Mouse (Mus musculus) embryonic stem cell, embryonic (primary cell): Measurements from ENCODE around the gene Fbp1.

Experiments used
- CTCF ChIA-PET, 4 experiments: fragments of 300-600 bp in 2 of 4; fragments of 350-600 bp in 2 of 4; sonication (Branson Sonifier 250); formaldehyde crosslinking; loops; one replicate each; lab custom pipeline; 2022; ENCODE audit warnings: inconsistent platforms in 2 of 4; lab: Charles Lee
- POLR2A ChIA-PET, 4 experiments: fragments of 300-600 bp in 2 of 4; fragments of 350-600 bp in 2 of 4; sonication (Branson Sonifier 250); formaldehyde crosslinking; loops; one replicate each; lab custom pipeline; 2022; ENCODE audit warnings: antibody characterized with exemption in 4 of 4, inconsistent platforms in 1 of 4; lab: Charles Lee

Fbp1 gene

GRCm38 (mm10) chr13:62897927-62898646, 10.0 kb upstream of the Fbp1 start:
- POLR2A ChIA-PET, result no interaction called here
- CTCF ChIA-PET, result no interaction called here

- ChIA-PET CTCF (interaction anchor here in 1 of 4 experiments (0.7 kb wide), 1 partner anchor 24 kb away, joined by 5 read pairs; no protein-coding TSS in a partner anchor), POLR2A (interaction anchor here in 1 of 4 experiments (0.6 kb wide), 1 partner anchor 411 kb away, joined by 3 read pairs; no protein-coding TSS in a partner anchor)
These were observed 5.2 kb upstream of the Fbp1 start for GRCm38 (mm10) chr13:62893044-62893842.

GRCm38 (mm10) chr13:62889311-62889710, 1.2 kb upstream of the Fbp1 start:
- POLR2A ChIA-PET, result interaction anchor here in 1 of 4 experiments (1.5 to 1.7 kb wide), 2 partner anchors 9 to 13 kb away, joined by 4 to 7 read pairs; no protein-coding TSS in a partner anchor

GRCm38 (mm10) chr13:62884536-62884935, 3.5 kb downstream of the Fbp1 start:
- ChIA-PET POLR2A (no interaction called here), CTCF (interaction anchor here in 1 of 4 experiments (0.5 kb wide), 1 partner anchor 35 kb away, joined by 3 read pairs; no protein-coding TSS in a partner anchor)

More at GRCm38 (mm10) chr13:62889311-62889710, 1.2 kb upstream of the Fbp1 start:
- CTCF ChIA-PET, result no interaction called here

DNA sequence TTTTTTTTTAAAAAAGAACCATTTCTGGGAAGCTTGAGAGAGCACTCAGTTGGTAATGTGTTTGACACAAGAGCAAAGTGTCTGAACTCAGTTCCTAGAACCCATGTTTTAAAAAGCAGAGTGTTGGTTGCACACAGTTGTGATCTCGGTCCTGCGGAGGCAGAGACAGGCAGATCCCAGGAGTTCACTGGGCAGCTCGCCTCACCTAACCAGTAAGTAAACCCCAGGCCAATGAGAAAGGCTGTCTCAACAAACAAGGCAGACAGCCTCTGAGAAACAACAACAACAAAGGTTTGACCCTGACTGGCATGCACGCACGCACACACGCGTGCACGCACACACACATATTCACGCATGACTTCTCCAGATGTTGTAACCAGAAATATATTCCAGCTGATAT, 4.2 kb downstream of the Fbp1 start:
- CTCF ChIA-PET, result interaction anchor here in 1 of 4 experiments (0.5 kb wide), 1 partner anchor 36 kb away, joined by 3 read pairs; no protein-coding TSS in a partner anchor

DNA sequence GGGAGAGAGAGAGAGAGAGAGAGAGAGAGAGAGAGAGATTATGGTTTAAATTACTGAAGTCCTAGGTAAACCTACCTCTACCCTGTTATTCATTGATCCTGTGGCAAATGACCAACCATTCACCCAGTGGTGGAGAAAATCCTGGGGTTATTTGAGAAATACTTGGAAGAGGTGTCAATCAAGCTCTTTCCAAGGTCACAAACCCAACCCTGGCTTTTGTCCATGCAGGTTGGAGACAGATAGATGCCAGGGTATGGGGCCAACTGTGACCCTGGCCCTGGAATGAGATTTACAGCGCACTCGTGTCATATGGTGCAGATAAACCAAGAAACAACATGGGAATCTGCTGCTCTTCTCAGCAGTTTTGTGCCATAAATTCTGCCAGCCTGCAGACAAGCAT, 4.6 kb downstream of the Fbp1 start:
- ChIA-PET POLR2A (interaction anchor here in 1 of 4 experiments (1.1 kb wide), 1 partner anchor 22 kb away, joined by 3 read pairs; no protein-coding TSS in a partner anchor), CTCF (no interaction called here)

More for the DNA sequence above, 4.2 kb downstream of the Fbp1 start:
- POLR2A ChIA-PET, result no interaction called here

GRCm38 (mm10) chr13:62882856-62883255, 5.2 kb downstream of the Fbp1 start:
- POLR2A ChIA-PET, result interaction anchor here in 1 of 4 experiments (1.1 kb wide), 1 partner anchor 22 kb away, joined by 3 read pairs; no protein-coding TSS in a partner anchor

DNA sequence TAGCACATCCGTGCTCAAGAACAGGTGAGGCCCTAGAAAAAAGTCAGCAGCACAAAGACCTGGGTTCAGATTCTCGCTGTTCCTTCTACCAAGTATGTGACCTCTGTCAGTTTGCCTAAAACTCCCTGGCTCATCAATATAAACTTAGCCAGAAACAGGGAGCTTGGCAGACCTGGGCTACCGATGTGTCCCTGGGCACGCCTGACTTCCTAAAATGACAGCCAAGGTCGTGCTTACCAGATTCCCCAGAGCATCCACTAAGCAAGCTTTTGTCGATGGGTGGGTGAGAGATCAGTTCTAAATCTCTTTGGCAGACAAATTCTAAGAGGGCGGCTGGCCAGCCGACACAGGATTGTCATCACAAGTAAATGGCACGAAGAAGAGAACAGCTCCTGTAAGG, 6.7 kb downstream of the Fbp1 start:
- ChIA-PET POLR2A (interaction anchor here in 1 of 4 experiments (2.3 kb wide), 1 partner anchor 8 kb away, joined by 7 read pairs; the partner anchor contains the start of gene Fbp1), CTCF (interaction anchor here in 2 of 4 experiments (0.7 to 1.7 kb wide), 2 partner anchors 475 to 705 kb away, joined by 4 to 11 read pairs; no protein-coding TSS in a partner anchor)

More at GRCm38 (mm10) chr13:62882856-62883255, 5.2 kb downstream of the Fbp1 start:
- CTCF ChIA-PET, result no interaction called here

DNA sequence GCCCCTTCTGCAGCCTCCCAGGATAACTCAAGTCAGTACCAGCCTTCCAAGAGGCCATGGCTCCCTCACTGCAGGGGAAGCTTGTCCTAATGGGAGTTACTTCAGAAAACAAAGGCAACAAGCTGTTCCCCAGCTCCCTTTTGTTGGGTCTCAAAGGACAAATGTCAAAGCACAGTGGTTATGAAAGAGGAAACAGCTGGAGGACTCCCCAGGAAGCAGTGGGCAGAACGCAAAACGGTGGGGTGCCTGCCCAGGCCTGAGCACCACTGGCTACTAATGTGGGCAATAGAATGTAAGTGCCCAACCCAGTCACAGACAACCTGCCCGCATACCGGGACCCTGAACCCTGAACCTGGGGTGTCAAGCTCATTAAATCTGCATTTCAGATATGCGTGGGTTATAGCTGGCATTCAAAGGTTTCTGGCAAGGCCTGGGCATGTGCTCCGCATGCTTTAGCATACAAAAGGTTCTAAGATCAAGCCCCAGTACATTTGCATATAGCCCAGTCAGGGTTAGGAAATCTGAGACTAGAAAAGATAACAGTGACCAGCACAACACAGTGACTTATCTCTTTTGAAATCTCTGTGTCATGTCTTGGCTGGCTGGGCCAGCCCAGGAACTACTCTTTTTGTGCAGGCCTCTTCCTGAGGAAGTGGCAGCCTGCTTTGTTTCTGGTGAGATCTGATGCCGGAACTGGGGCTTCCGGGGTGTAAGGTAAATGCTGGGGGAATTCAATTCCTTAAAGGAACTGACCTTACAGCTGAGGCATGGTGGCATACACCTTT, 8.1 kb downstream of the Fbp1 start:
- POLR2A ChIA-PET, result interaction anchor here in 2 of 4 experiments (0.6 to 2.3 kb wide), 7 partner anchors 8 to 425 kb away, joined by 3 to 7 read pairs (median 3); partner anchors contain the start of genes 2010111I01Rik (in 2 of the 2) and Fbp1 (in 1 of the 2)
- CTCF ChIA-PET, result interaction anchor here in 3 of 4 experiments (0.6 to 1.7 kb wide), 5 partner anchors 24 to 1238 kb away, joined by 4 to 7 read pairs (median 5); no protein-coding TSS in a partner anchor

GRCm38 (mm10) chr13:62879411-62879810, 8.7 kb downstream of the Fbp1 start:
- POLR2A ChIA-PET, result interaction anchor here in 2 of 4 experiments (0.6 to 2.3 kb wide), 6 partner anchors 9 to 426 kb away, joined by 3 to 7 read pairs (median 3); partner anchors contain the start of genes 2010111I01Rik (in 2 of the 2) and Fbp1 (in 1 of the 2)

GRCm38 (mm10) chr13:62877247-62877646, 10.8 kb downstream of the Fbp1 start:
- POLR2A ChIA-PET, result interaction anchor here in 1 of 4 experiments (1.4 to 1.5 kb wide), 2 partner anchors 13 to 31 kb away, joined by 4 read pairs; no protein-coding TSS in a partner anchor
- CTCF ChIA-PET, result interaction anchor here in 1 of 4 experiments (1.5 kb wide), 1 partner anchor 21 kb away, joined by 5 read pairs; no protein-coding TSS in a partner anchor

More at GRCm38 (mm10) chr13:62879411-62879810, 8.7 kb downstream of the Fbp1 start:
- CTCF ChIA-PET, result interaction anchor here in 3 of 4 experiments (0.6 to 1.6 kb wide), 4 partner anchors 23 to 1238 kb away, joined by 5 to 7 read pairs (median 5); no protein-coding TSS in a partner anchor

- CTCF ChIA-PET, result interaction anchor here in 1 of 4 experiments (1.5 kb wide), 1 partner anchor 20 kb away, joined by 5 read pairs; no protein-coding TSS in a partner anchor
- POLR2A ChIA-PET, result interaction anchor here in 2 of 4 experiments (1.4 to 1.5 kb wide), 2 partner anchors 9 to 14 kb away, joined by 4 read pairs; no protein-coding TSS in a partner anchor
These were observed 12.0 kb downstream of the Fbp1 start for GRCm38 (mm10) chr13:62876111-62876510.

- POLR2A ChIA-PET, result interaction anchor here in 1 of 4 experiments (1.4 to 1.7 kb wide), 2 partner anchors 8 to 70 kb away, joined by 3 to 4 read pairs; no protein-coding TSS in a partner anchor
- CTCF ChIA-PET, result no interaction called here
These were observed 15.8 kb downstream of the Fbp1 start for GRCm38 (mm10) chr13:62872252-62872651.

- CTCF ChIA-PET, result no interaction called here
- POLR2A ChIA-PET, result no interaction called here
These were observed 17.5 kb downstream of the Fbp1 start for GRCm38 (mm10) chr13:62870605-62871004.

DNA sequence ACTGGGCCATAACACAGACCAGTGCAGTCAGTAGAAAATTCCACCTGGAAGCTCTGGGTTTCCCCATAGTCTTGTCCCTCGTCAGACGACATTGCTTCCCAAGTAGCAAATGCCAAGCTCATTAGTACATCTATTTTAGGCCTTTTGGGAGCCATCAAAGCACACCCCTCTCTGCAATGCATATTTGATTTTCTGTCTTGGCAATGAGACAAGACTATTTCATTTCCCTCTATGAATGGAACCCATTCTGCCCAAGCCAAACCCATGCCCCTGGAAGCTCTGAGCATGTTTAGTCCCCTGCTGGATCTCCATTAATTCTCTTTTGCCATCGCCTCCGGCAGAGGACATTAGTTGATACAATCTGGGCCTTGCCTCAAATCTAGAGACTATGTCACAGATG, 21.3 kb downstream of the Fbp1 start:
- CTCF ChIA-PET, result interaction anchor here in 1 of 4 experiments (1.1 kb wide), 1 partner anchor 10 kb away, joined by 5 read pairs; no protein-coding TSS in a partner anchor
- POLR2A ChIA-PET, result interaction anchor here in 2 of 4 experiments (1.0 to 1.4 kb wide), 4 partner anchors 9 to 21 kb away, joined by 3 to 4 read pairs (median 3); no protein-coding TSS in a partner anchor

GRCm38 (mm10) chr13:62865651-62866315, 22.3 kb downstream of the Fbp1 start:
- CTCF ChIA-PET, result interaction anchor here in 2 of 4 experiments (0.6 to 1.4 kb wide), 3 partner anchors 9 to 550 kb away, joined by 3 read pairs; no protein-coding TSS in a partner anchor
- POLR2A ChIA-PET, result interaction anchor here in 2 of 4 experiments (1.4 kb wide), 2 partner anchors 10 to 22 kb away, joined by 3 to 4 read pairs; no protein-coding TSS in a partner anchor
